Mouse (Mus musculus) small intestine, adult 2 months (tissue): Measurements from ENCODE around the gene Pdxdc1. TPM values are rescaled to one million over a fixed set of nuclear protein-coding genes. Genes with fewer than 3 reads are reported as not detected.
"Not testable (repeated sequence)": the region's sequence is repeated elsewhere in the genome, so short reads cannot be mapped to it uniquely, and the experiment has no call there.

Experiments used
- H3K27ac ChIP-seq: fragments of 200-500 bp; 2 replicates; pipeline ENCODE4 v1.5.1; 2012; ENCODE audit warnings: low read depth, low read length, control low read depth, inconsistent platforms; ENCODE audit not compliant: insufficient read depth
- H3K27me3 ChIP-seq: fragments of 200-500 bp; 2 replicates; pipeline ENCODE4 v1.6.1; 2012; ENCODE audit warnings: mild to moderate bottlenecking, moderate library complexity, low read length, inconsistent platforms; ENCODE audit not compliant: control insufficient read depth, insufficient read depth
- H3K36me3 ChIP-seq: fragments of 200-500 bp; 2 replicates; pipeline ENCODE4 v1.6.1; 2012; ENCODE audit warnings: mild to moderate bottlenecking, low read length, control low read depth, inconsistent platforms; ENCODE audit not compliant: control insufficient read depth, insufficient read depth
- H3K4me1 ChIP-seq: fragments of 200-500 bp; 2 replicates; pipeline ENCODE4 v1.6.1; 2012; ENCODE audit warnings: low read length, inconsistent platforms, mixed read lengths; ENCODE audit not compliant: control insufficient read depth, insufficient read depth, insufficient read length
- H3K4me3 ChIP-seq: fragments of 200-500 bp; 2 replicates; pipeline ENCODE4 v1.5.1; 2012; ENCODE audit warnings: low read depth, mild to moderate bottlenecking, control low read depth, inconsistent platforms, low read length, moderate library complexity
- CTCF ChIP-seq: fragments of 200-500 bp; IDR thresholded peaks from 2 replicates; pipeline ENCODE4 v1.5.1; 2012; ENCODE audit warnings: low read depth, mild to moderate bottlenecking, control low read depth, inconsistent platforms, low read length, moderate library complexity, mixed read lengths; ENCODE audit not compliant: insufficient replicate concordance, insufficient read length; ENCODE audit errors: extremely low read depth
- POLR2A ChIP-seq: fragments of 200-500 bp; IDR thresholded peaks from 2 replicates; pipeline ENCODE4 v1.6.1; 2012; ENCODE audit warnings: low read depth, mild to moderate bottlenecking, control low read depth, inconsistent platforms, low read length, moderate library complexity
- WGBS: fragments of 180-500 bp; shearing (Covaris S2); methylation state at CpG from one replicate; pipeline ENCODE4 v1.1.7; 2018; 5-methylcytosine and 5-hydroxymethylcytosine counted together
- polyA plus RNA-seq: library from polyadenylated mRNA; depleted of rRNA; stranded (reverse); fragments of >200 nt; gene quantifications from 2 replicates; pipeline ENCODE4 v1.2.3, GENCODE M21; 2012

The Pdxdc1 gene
- polyA plus RNA-seq, 1 experiment, result 137 TPM

DNA sequence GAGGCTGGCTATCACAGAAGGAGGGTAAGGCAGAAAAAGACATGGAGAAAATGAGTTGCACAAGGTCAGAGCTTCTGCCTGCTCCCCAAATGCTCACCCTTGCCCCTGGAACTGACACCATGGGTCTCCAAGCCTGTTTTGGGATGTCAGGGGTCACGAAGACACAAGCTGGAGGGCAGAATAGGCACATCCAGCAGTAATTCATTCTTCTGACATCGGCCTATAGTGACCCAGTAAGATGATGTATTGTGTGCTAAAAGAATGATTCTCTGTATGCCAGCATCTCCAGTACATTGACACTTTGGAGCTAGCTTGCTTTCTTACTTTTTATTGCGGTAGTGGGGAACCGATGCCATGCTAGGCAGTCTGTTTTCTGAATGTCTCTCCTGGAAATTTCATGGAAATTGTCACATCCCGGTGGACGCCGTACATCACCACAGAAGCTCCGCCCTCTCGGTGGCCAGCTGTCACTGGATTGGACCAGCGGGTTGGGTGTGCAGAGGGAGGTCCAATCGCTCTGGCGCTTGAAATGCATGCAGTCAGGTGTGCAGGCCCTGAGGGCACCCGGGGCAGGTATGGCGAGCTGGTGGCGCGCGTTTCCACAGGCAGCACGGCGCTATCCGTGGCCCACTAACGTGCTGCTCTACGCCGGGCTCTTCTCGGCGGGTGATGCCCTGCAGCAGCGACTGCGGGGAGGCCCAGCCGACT is 37.4 kb upstream of the Pdxdc1 start:
- 6% methylated on average over 28 of the region's 28 CpGs for WGBS
- no peaks in the 10 kb centered on the region for H3K36me3 ChIP-seq
- H3K4me1 ChIP-seq, result 0 out of 2 replicates have a peak, but pooled peaks cover 3% of the 10 kb centered on the region
- H3K27me3 ChIP-seq, result no peaks in the 10 kb centered on the region; the same call in 1 of the 2 replicates
- H3K4me3 ChIP-seq, result peak overlapping the region; percentile 81
- no peak for TF ChIP-seq CTCF
- TF ChIP-seq POLR2A, result no peak
- no peak overlapping the region for H3K27ac ChIP-seq

DNA sequence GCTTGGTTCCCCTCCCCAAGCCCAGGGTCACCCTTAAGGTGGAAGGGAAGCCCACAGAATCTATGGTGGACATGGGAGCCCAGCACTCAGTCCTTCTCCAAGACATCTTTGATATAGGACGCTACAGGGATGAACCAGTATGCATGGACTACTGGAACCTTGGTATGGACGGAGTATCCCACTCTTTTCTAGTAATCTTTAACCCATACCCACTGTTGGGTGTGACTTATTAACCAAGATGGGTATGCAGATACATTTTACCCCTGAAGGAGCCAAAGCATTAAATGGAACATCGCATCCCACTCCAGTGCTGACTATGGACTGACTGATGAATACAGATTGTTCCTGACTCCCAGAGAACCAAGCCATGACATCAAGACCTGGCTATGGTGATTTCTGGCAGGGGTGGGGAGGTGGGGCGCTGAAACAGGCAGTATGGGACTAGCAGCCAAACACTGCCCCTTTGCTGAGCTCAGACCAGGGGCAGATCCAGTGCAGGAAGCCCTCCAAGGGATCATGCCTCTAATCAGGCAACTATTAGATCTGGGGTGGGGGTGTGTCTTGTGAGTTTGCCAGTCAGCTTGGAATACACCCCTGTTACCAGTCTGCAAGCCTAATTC is 24.6 kb upstream of the Pdxdc1 start:
- Histone ChIP-seq H3K36me3 (no peaks in the 10 kb centered on the region), H3K4me3 (no peak overlapping the region), H3K27ac (no peak overlapping the region), H3K27me3 (no peaks in the 10 kb centered on the region), H3K4me1 (no peaks in the 10 kb centered on the region)
- WGBS, result 94% methylated on average over 4 of the region's 4 CpGs
- no peak for TF ChIP-seq POLR2A
- no peak for TF ChIP-seq CTCF

DNA sequence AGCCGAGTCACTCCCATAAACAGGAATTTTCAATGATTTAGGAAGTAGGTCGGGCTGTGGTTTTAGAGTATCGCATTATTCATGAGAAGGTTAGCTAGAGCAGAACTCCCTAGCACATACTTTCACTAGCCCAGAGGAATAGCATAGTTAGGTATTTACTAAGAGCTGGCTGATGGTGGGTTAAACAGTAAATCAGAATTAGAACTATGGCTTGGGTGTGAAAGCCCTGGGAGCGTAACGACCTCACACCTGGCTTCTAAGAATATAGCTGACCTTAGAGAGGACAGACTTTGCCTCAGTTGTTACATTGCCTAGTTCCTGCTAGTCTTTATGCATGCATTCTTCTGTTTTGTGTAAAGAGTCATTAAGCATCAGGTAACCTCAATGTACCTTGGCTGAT is 20.0 kb upstream of the Pdxdc1 start:
- not testable (repeated sequence) for H3K27me3 ChIP-seq
- 91% methylated on average over 5 of the region's 5 CpGs for WGBS

DNA sequence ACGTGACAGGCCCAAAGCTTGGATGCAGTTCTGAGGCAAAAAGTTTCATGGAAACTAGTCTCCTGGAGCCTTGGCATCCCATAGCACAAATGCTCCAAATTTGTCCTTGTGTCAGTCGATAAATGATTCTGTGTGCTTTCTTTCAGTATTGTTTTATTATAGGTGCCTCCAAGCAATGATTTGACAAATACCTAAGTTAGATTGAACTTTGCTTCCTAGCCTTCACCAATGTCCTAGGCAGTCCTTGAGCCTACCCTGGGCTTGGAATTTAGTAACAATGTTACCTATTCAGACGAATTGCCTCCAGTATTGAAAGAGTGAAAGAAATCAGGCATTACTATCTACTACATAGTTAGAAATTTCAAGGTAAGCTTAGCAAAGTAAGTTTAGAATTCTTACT is 19.6 kb upstream of the Pdxdc1 start:
- not testable (repeated sequence) for H3K27me3 ChIP-seq, H3K36me3 ChIP-seq, H3K4me1 ChIP-seq, H3K4me3 ChIP-seq, H3K27ac ChIP-seq
- WGBS, result 90% methylated on average over 3 of the region's 3 CpGs

More for the DNA sequence above, 20.0 kb upstream of the Pdxdc1 start:
- not testable (repeated sequence) for H3K36me3 ChIP-seq, H3K4me1 ChIP-seq, H3K27ac ChIP-seq, H3K4me3 ChIP-seq

DNA sequence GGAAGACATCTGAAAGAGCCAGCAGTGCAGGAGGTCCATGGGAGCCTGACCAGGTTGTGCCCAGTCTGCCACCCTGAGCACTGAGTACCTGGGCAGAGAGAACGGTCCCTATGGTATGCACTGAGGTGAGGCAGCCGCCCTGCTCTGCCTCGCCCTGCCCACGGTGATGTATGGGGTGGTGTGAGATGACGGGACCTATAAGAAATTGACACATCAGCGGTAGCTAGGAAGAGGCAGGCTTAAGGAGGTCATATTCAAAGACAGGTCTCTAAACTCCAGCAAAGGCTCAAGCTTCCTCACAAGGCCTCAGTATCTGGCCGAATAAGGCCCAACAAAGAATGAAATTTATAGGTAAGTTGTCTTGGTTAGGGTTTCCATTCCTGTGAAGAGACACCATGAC is 18.9 kb upstream of the Pdxdc1 start:
- H3K4me1 ChIP-seq, result no peaks in the 10 kb centered on the region
- H3K27ac ChIP-seq, result no peak overlapping the region
- WGBS, result 96% methylated on average over 7 of the region's 7 CpGs
- H3K4me3 ChIP-seq, result no peak overlapping the region
- TF ChIP-seq POLR2A (no peak), CTCF (no peak)
- no peaks in the 10 kb centered on the region for H3K27me3 ChIP-seq
- no peaks in the 10 kb centered on the region for H3K36me3 ChIP-seq

DNA sequence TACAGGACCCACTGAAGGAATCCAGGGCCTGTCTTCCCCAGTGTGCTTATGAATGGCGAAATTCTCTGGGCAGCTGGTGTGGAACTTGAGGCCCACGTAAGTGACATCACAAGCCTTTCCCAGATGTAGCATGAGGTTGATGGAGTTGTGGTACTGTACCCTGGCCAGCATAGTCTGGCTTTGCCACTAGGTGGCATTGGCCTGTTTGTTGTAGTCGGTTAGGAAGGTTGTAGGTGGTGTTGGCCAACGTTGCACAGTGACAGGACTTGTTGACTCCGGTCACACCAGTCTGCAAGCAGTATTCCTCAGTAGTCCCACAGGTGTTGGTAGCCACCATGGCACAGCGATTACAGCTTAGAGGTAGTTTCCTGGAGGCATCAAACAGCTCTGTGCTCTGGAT is 18.1 kb upstream of the Pdxdc1 start:
- peak; percentile 34; the same call in 1 of the 2 replicates for TF ChIP-seq CTCF
- no peak for TF ChIP-seq POLR2A
- no peaks in the 10 kb centered on the region for H3K36me3 ChIP-seq
- H3K27me3 ChIP-seq, result no peaks in the 10 kb centered on the region
- no peaks in the 10 kb centered on the region for H3K4me1 ChIP-seq
- H3K27ac ChIP-seq, result no peak overlapping the region
- WGBS, result 87% methylated on average over 6 of the region's 6 CpGs
- no peak overlapping the region for H3K4me3 ChIP-seq

DNA sequence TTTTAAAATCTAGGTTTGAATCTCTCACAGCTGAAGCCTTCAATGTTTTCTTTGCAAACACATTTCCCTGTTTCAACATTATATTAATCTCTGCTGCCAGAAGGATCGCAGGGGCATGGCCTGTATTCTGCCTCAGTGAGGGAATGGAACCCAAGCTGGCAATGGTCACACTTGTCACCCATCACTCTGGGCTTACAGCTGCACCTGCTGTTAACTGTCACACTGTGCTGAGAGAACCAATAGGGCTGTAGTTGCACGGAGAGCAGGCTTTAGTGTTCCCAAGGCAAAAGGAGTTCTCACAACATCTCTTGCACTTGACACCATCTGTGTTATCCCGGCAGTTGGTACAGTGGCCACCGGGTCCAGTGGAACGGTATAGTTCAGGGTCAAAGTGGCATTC is 17.2 kb upstream of the Pdxdc1 start:
- no peaks in the 10 kb centered on the region for H3K27me3 ChIP-seq
- WGBS, result 88% methylated on average over 5 of the region's 5 CpGs
- H3K27ac ChIP-seq, result no peak overlapping the region
- H3K36me3 ChIP-seq, result no peaks in the 10 kb centered on the region
- TF ChIP-seq POLR2A (no peak), CTCF (no peak)
- H3K4me1 ChIP-seq, result no peaks in the 10 kb centered on the region
- no peak overlapping the region for H3K4me3 ChIP-seq
